ENCODE assay signal across 8 mouse cellular contexts in the genomic region with DNA sequence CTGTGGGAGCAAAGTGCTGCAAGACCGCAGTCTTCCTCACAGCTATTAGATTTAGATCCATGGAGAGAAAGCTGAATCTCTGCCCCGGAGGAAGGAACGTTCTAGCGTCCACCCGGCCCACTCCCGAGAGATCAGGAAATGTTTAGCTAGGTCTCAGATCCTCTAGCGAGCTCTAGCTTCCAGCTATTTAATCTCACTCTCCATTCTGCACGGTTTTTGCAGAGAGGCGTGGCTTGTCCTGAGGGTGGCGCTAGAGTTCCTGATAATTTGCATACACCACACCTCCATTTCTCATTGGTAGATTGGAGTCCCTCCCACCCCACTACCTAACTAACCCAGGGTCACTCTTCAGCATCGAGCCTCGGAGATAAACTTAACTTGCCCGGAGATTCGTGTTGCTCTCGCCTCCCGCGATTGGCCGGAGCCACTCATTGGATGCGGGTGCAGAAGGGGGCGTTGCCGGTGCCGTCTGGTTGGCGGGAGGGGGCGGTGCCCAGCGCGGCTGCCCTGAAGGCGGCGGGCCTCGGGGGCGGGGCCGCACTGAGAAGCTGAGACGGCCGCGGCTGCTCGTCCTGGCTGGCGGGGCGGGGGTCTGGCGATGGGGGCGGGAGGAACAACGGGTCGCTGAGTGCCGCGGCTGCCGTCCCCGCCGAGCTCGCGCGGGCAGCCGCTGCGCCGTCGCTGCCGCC. TPM values are rescaled to one million over a fixed set of nuclear protein-coding genes. Genes with fewer than 3 reads are reported as not detected.
DNase-seq lines count a peak whose midpoint lies in the region; ATAC-seq and TF ChIP-seq lines count a peak whose summit lies in the region.

No protein-coding gene starts in this region.

- under 1% methylated on average over 54 of the region's 54 CpGs for WGBS in hindbrain, embryonic 10.5 days
- under 1% methylated on average over 38 of the region's 54 CpGs for WGBS in lung, postnatal 0 days

- peaks cover 22% of the 10 kb centered on the region for H3K4me1 ChIP-seq in hindbrain, embryonic 10.5 days (replicated peaks)
- H3K4me1 ChIP-seq in lung, postnatal 0 days (ENCODE audit: insufficient read depth, low read depth, low read length): no peaks in the 10 kb centered on the region; the same call in 1 of the 2 replicates

- H3K9me3 ChIP-seq in hindbrain, embryonic 10.5 days: no peaks in the 10 kb centered on the region
- no peaks in the 10 kb centered on the region for H3K9me3 ChIP-seq in lung, postnatal 0 days (ENCODE audit: low read length)

- peak; percentile 97 for DNase-seq in MN1 (ENCODE audit: low spot score)
- peak; percentile 100 for DNase-seq in cerebellum, adult 9-10 months
- peak; percentile 99 for DNase-seq in hindbrain, embryonic 10.5 days (ENCODE audit: low spot score)
- peak; percentile 100 for DNase-seq in layer of hippocampus, adult 9-11 months
- DNase-seq in lung, postnatal 0 days (ENCODE audit: low spot score): peak; percentile 100
- peak; percentile 94 for DNase-seq in ovary, postnatal 14 days (ENCODE audit: low spot score)
- peak; percentile 99 for DNase-seq in thymus, postnatal 14 days

- ATAC-seq in frontal cortex, adult (ENCODE audit: low TSS enrichment): peak; percentile 92
- ATAC-seq in lung, postnatal 0 days: peak; percentile 98

- H3K36me3 ChIP-seq in hindbrain, embryonic 10.5 days: no peaks in the 10 kb centered on the region
- no peaks in the 10 kb centered on the region for H3K36me3 ChIP-seq in lung, postnatal 0 days (ENCODE audit: insufficient read depth, low read length)

- peak overlapping the region; percentile 94 for H3K4me3 ChIP-seq in hindbrain, embryonic 10.5 days
- peak overlapping the region; percentile 68 for H3K4me3 ChIP-seq in lung, postnatal 0 days (ENCODE audit: low read depth, low read length)

- H3K4me2 ChIP-seq in lung, postnatal 0 days (replicated peaks; ENCODE audit: low read depth, low read length): peak overlapping the region; percentile 94

- H3K9ac ChIP-seq in lung, postnatal 0 days (replicated peaks; ENCODE audit: low read depth): peak overlapping the region; percentile 60

- peak overlapping the region; percentile 95 for H3K27ac ChIP-seq in hindbrain, embryonic 10.5 days
- peak overlapping the region; percentile 91 for H3K27ac ChIP-seq in lung, postnatal 0 days (ENCODE audit: low read length)

- peak; percentile 39; the same call in 1 of the 2 replicates for TF ChIP-seq EP300 in lung, postnatal 0 days (IDR thresholded peaks at IDR 0.05)

- H3K27me3 ChIP-seq in hindbrain, embryonic 10.5 days (ENCODE audit: insufficient read depth, poor library complexity, severe bottlenecking): no peaks in the 10 kb centered on the region
- no peaks in the 10 kb centered on the region for H3K27me3 ChIP-seq in lung, postnatal 0 days (replicated peaks; ENCODE audit: insufficient read depth, low read length)

- TF ChIP-seq CTCF in lung, postnatal 0 days (IDR thresholded peaks at IDR 0.05): peak; percentile 76

RNA-seq across cellular contexts. Expression of gene Sesn3, which starts 1.1 kb away (rescaled TPM):
- 13.4 and 16.9 TPM in 2 replicates for polyA plus RNA-seq in hindbrain, embryonic 10.5 days (2016; fragmentation: Nextera tagmentation; extraction: Ambion mirVana)
- 6.0 and 6.7 TPM in 2 replicates for polyA plus RNA-seq in lung, postnatal 0 days (2015; fragmentation: Nextera tagmentation; extraction: Ambion mirVana)

Comparison
In these comparisons a context has a peak if more than half of its experiments do, and no peak if none do; other contexts are left out.
1. Peak in every context shown above with its lines: DNase-seq, ATAC-seq, H3K4me3 ChIP-seq and H3K27ac ChIP-seq.